Comparison of ENCODE assay signal across 14 mouse cellular contexts in the genomic region with DNA sequence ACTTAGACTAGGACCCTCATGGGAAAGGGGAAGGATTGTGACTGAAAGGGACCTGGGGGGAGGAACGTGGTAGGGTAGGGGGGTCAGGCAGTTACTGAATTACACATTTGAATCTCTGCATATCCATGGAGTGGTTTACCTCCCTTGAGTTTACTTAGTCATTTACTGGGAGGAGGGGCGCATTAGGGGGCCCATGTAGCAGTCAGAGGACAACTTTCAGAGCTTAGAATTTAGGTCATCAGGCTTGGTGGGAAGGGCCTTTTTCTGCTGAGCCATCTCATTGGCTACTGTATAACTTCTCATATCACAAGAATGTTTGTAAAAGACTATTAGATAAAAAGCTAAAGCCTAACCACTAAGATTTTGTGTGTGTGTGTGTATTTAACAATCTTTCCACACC. TPM values are rescaled to one million over a fixed set of nuclear protein-coding genes. Genes with fewer than 3 reads are reported as not detected.
"Had no signal": no experiment of that assay in that cellular context is flagged by ENCODE, and none has a peak within 500 bp of the region (broad histone marks: within the 10 kb centered on the region; RNA-seq: fewer than 3 reads in every experiment).

No protein-coding gene starts in this region.

- H3K4me2 ChIP-seq: limb, embryonic 13.5 days; midbrain, embryonic 13.5 days; neural tube, embryonic 15.5 days had no signal

- H3K9me3 ChIP-seq: limb, embryonic 13.5 days; midbrain, embryonic 13.5 days; neural tube, embryonic 15.5 days had no signal

- H3K4me3 ChIP-seq: limb, embryonic 13.5 days; midbrain, embryonic 13.5 days; myocyte; neural tube, embryonic 15.5 days had no signal

- ATAC-seq: midbrain, embryonic 13.5 days had no signal

- H3K27me3 ChIP-seq: limb, embryonic 13.5 days; midbrain, embryonic 13.5 days; neural tube, embryonic 15.5 days had no signal

- H3K4me1 ChIP-seq: limb, embryonic 13.5 days; midbrain, embryonic 13.5 days; neural tube, embryonic 15.5 days had no signal

- H3K27ac ChIP-seq: limb, embryonic 13.5 days; liver, embryonic 14.5 days; midbrain, embryonic 13.5 days; neural tube, embryonic 15.5 days had no signal

- H3K9ac ChIP-seq: limb, embryonic 13.5 days; liver, embryonic 14.5 days; midbrain, embryonic 13.5 days; neural tube, embryonic 15.5 days had no signal

- DNase-seq: kidney, adult 18-20 months; kidney, postnatal 10 days; left cerebral cortex, postnatal 4 days; lung, adult 18-20 months; right cerebral cortex, postnatal 4 days; spleen, adult 18-20 months; thymus, adult 18-20 months; thymus, postnatal 25 days had no signal

RNA-seq across cellular contexts. Expression of gene Kbtbd6, which starts 41.0 kb away (rescaled TPM):
- polyA plus RNA-seq: liver, adult 2 months had no signal
